In genomic region chr10:12552890-12553278, GRCm38 (mm10) we compare ENCODE assay signal across 21 mouse cellular contexts.
DNase-seq lines count a peak whose midpoint lies in the region; ATAC-seq and TF ChIP-seq lines count a peak whose summit lies in the region.
"Had no signal": no experiment of that assay in that cellular context is flagged by ENCODE, and none has a peak within 500 bp of the region (broad histone marks: within the 10 kb centered on the region; RNA-seq: fewer than 3 reads in every experiment).

No protein-coding gene starts in this region.

- no peak overlapping the region for H3K4me2 ChIP-seq in forebrain, embryonic 13.5 days
- H3K4me2 ChIP-seq in midbrain, embryonic 12.5 days (replicated peaks): no peak overlapping the region
- H3K4me2 ChIP-seq in midbrain, embryonic 11.5 days: no peak overlapping the region
- no peak overlapping the region for H3K4me2 ChIP-seq in limb, embryonic 11.5 days (ENCODE audit: low read depth, severe bottlenecking)
- H3K4me2 ChIP-seq: forebrain, embryonic 15.5 days; limb, embryonic 15.5 days had no signal

- TF ChIP-seq CTCF in small intestine, adult 2 months (IDR thresholded peaks at IDR 0.05; ENCODE audit: extremely low read depth, insufficient read length, insufficient replicate concordance, low read depth, low read length): no peak

- DNase-seq in forebrain, embryonic 10.5 days (ENCODE audit: extremely low spot score, low spot score): no peak
- no peak for DNase-seq in midbrain, embryonic 11.5 days (ENCODE audit: low spot score, missing footprints)
- peak; percentile 45 for DNase-seq in limb, embryonic 11.5 days (ENCODE audit: low spot score)
- DNase-seq in heart, adult 11 months: no peak
- DNase-seq in Muller cell, postnatal 12 days (ENCODE audit: inconsistent ontology term): no peak
- DNase-seq: adrenal gland, postnatal 25 days; cerebellum, adult 18-20 months; gastrocnemius, adult 2 months; heart, postnatal 4 days; kidney, postnatal 10 days; lung, postnatal 10 days; right cerebral cortex, postnatal 14 days; thymus, postnatal 25 days had no signal

- WGBS in forebrain, embryonic 10.5 days: 43% methylated on average over 5 of the region's 5 CpGs
- 50% methylated on average over 5 of the region's 5 CpGs for WGBS in forebrain, embryonic 13.5 days
- 45% methylated on average over 5 of the region's 5 CpGs for WGBS in midbrain, embryonic 12.5 days
- WGBS in midbrain, embryonic 11.5 days: 53% methylated on average over 5 of the region's 5 CpGs
- WGBS in limb, embryonic 11.5 days: 21% methylated on average over 5 of the region's 5 CpGs
- WGBS in small intestine, adult 2 months: 35% methylated on average over 5 of the region's 5 CpGs

- H3K4me3 ChIP-seq in forebrain, embryonic 10.5 days: no peak overlapping the region
- no peak overlapping the region for H3K4me3 ChIP-seq in forebrain, embryonic 13.5 days
- no peak overlapping the region for H3K4me3 ChIP-seq in midbrain, embryonic 12.5 days
- no peak overlapping the region for H3K4me3 ChIP-seq in midbrain, embryonic 11.5 days (ENCODE audit: low read depth, low read length)
- H3K4me3 ChIP-seq in limb, embryonic 11.5 days (ENCODE audit: low read depth, low read length): no peak overlapping the region
- H3K4me3 ChIP-seq in small intestine, adult 2 months (ENCODE audit: low read depth, low read length): no peak overlapping the region
- H3K4me3 ChIP-seq: forebrain, embryonic 15.5 days; gastrocnemius, adult 2 months; limb, embryonic 15.5 days had no signal

- H3K36me3 ChIP-seq in forebrain, embryonic 10.5 days (replicated peaks): no peaks in the 10 kb centered on the region
- H3K36me3 ChIP-seq in forebrain, embryonic 13.5 days (ENCODE audit: poor library complexity, severe bottlenecking): no peaks in the 10 kb centered on the region
- H3K36me3 ChIP-seq in midbrain, embryonic 12.5 days: no peaks in the 10 kb centered on the region
- no peaks in the 10 kb centered on the region for H3K36me3 ChIP-seq in midbrain, embryonic 11.5 days (ENCODE audit: control insufficient read depth, insufficient read depth, low read length)
- no peaks in the 10 kb centered on the region for H3K36me3 ChIP-seq in limb, embryonic 11.5 days (ENCODE audit: control insufficient read depth, insufficient read depth, low read length)
- H3K36me3 ChIP-seq in small intestine, adult 2 months (ENCODE audit: control insufficient read depth, insufficient read depth, low read length): no peaks in the 10 kb centered on the region
- H3K36me3 ChIP-seq: forebrain, embryonic 15.5 days; limb, embryonic 15.5 days had no signal

- no peak overlapping the region for H3K9ac ChIP-seq in forebrain, embryonic 13.5 days
- H3K9ac ChIP-seq in midbrain, embryonic 12.5 days (replicated peaks): no peak overlapping the region
- no peak overlapping the region for H3K9ac ChIP-seq in midbrain, embryonic 11.5 days (ENCODE audit: low read length)
- no peak overlapping the region for H3K9ac ChIP-seq in limb, embryonic 11.5 days (ENCODE audit: low read length)
- H3K9ac ChIP-seq: forebrain, embryonic 15.5 days; limb, embryonic 15.5 days had no signal

- ATAC-seq in forebrain, embryonic 13.5 days: no peak
- ATAC-seq in midbrain, embryonic 12.5 days (ENCODE audit: low FRiP score, low read depth): peak; percentile 1; the same call in 1 of the 2 replicates
- no peak for ATAC-seq in midbrain, embryonic 11.5 days (ENCODE audit: low FRiP score)
- no peak for ATAC-seq in limb, embryonic 11.5 days (ENCODE audit: insufficient number of reproducible peaks, low FRiP score, low TSS enrichment, low read depth)
- ATAC-seq: CD4-positive, CD25-positive, alpha-beta regulatory T cell, adult 4 months; forebrain, embryonic 15.5 days; inflammation-experienced regulatory T-cells, adult 6 months had no signal

- peaks cover 16% of the 10 kb centered on the region for H3K27me3 ChIP-seq in forebrain, embryonic 10.5 days (ENCODE audit: poor library complexity, severe bottlenecking)
- H3K27me3 ChIP-seq in forebrain, embryonic 13.5 days: peaks cover 19% of the 10 kb centered on the region; the same call in 1 of the 2 replicates
- no peaks in the 10 kb centered on the region for H3K27me3 ChIP-seq in midbrain, embryonic 12.5 days
- H3K27me3 ChIP-seq in midbrain, embryonic 11.5 days (ENCODE audit: control insufficient read depth, insufficient read depth, low read length): no peaks in the 10 kb centered on the region
- no peaks in the 10 kb centered on the region for H3K27me3 ChIP-seq in limb, embryonic 11.5 days (ENCODE audit: control insufficient read depth, insufficient read depth, low read length)
- H3K27me3 ChIP-seq in small intestine, adult 2 months (ENCODE audit: control insufficient read depth, insufficient read depth, low read length): no peaks in the 10 kb centered on the region
- H3K27me3 ChIP-seq: limb, embryonic 15.5 days had no signal

- H3K9me3 ChIP-seq in forebrain, embryonic 10.5 days: no peaks in the 10 kb centered on the region
- H3K9me3 ChIP-seq in forebrain, embryonic 13.5 days (replicated peaks): no peaks in the 10 kb centered on the region
- H3K9me3 ChIP-seq in midbrain, embryonic 12.5 days: no peaks in the 10 kb centered on the region
- H3K9me3 ChIP-seq in midbrain, embryonic 11.5 days (ENCODE audit: control insufficient read depth, low read length): no peaks in the 10 kb centered on the region
- H3K9me3 ChIP-seq in limb, embryonic 11.5 days (ENCODE audit: control insufficient read depth, low read length): no peaks in the 10 kb centered on the region
- H3K9me3 ChIP-seq: forebrain, embryonic 15.5 days; limb, embryonic 15.5 days had no signal

- H3K4me1 ChIP-seq in forebrain, embryonic 10.5 days: peaks cover 62% of the 10 kb centered on the region
- peaks cover 19% of the 10 kb centered on the region for H3K4me1 ChIP-seq in forebrain, embryonic 13.5 days
- peaks cover 32% of the 10 kb centered on the region for H3K4me1 ChIP-seq in midbrain, embryonic 12.5 days
- peaks cover 22% of the 10 kb centered on the region for H3K4me1 ChIP-seq in midbrain, embryonic 11.5 days (ENCODE audit: control insufficient read depth, insufficient read depth, low read length)
- peaks cover 32% of the 10 kb centered on the region for H3K4me1 ChIP-seq in limb, embryonic 11.5 days (ENCODE audit: control insufficient read depth, insufficient read depth, low read length)
- peaks cover 10% of the 10 kb centered on the region for H3K4me1 ChIP-seq in small intestine, adult 2 months (ENCODE audit: control insufficient read depth, insufficient read depth, insufficient read length, low read length)

- H3K27ac ChIP-seq in forebrain, embryonic 10.5 days: peak overlapping the region; percentile 72
- H3K27ac ChIP-seq in forebrain, embryonic 13.5 days: no peak overlapping the region
- no peak overlapping the region for H3K27ac ChIP-seq in midbrain, embryonic 12.5 days (replicated peaks)
- H3K27ac ChIP-seq in midbrain, embryonic 11.5 days (ENCODE audit: low read depth, low read length): no peak overlapping the region
- peak overlapping the region; percentile 47; the same call in 1 of the 2 replicates for H3K27ac ChIP-seq in limb, embryonic 11.5 days (replicated peaks; ENCODE audit: low read depth, low read length)
- H3K27ac ChIP-seq in small intestine, adult 2 months (ENCODE audit: insufficient read depth, low read depth, low read length): 0 out of 2 replicates have a peak overlapping the region, but pooled peaks have one; percentile 17
- H3K27ac ChIP-seq: forebrain, embryonic 15.5 days; gastrocnemius, adult 2 months; limb, embryonic 15.5 days; stomach, postnatal 0 days had no signal

- TF ChIP-seq POLR2A in small intestine, adult 2 months (IDR thresholded peaks at IDR 0.05; ENCODE audit: low read depth, low read length): no peak

Comparison
In these comparisons a context has a peak if more than half of its experiments do, and no peak if none do; other contexts are left out.
1. H3K27ac ChIP-seq: peak in forebrain, embryonic 10.5 days (single experiment), limb, embryonic 11.5 days (single experiment) and small intestine, adult 2 months (single experiment); none in forebrain, embryonic 13.5 days (single experiment), midbrain, embryonic 12.5 days (single experiment) and midbrain, embryonic 11.5 days (single experiment).